Mouse (Mus musculus) MEL (cell line): ENCODE measurements around the gene Cerk.

Experiments
- RAD21 ChIP-seq: IDR thresholded peaks from 2 replicates; pipeline ENCODE4 v1.6.1; 2011; ENCODE audit warnings: mild to moderate bottlenecking, low read depth, low read length, improper control_type of control experiment
- TBP ChIP-seq: IDR thresholded peaks from 2 replicates; pipeline ENCODE4 v1.8.0; 2011; ENCODE audit warnings: low read depth, low read length, improper control_type of control experiment
- UBTF ChIP-seq: IDR thresholded peaks from 2 replicates; pipeline ENCODE4 v1.6.1; 2012; ENCODE audit warnings: low read depth, mild to moderate bottlenecking, inconsistent platforms, low read length, improper control_type of control experiment, moderate library complexity, borderline replicate concordance; ENCODE audit not compliant: insufficient read depth
- ZMIZ1 ChIP-seq: IDR thresholded peaks from 2 replicates; pipeline ENCODE4 v1.6.1; 2012; ENCODE audit warnings: low read depth, mild to moderate bottlenecking, inconsistent platforms, low read length, improper control_type of control experiment, moderate library complexity

GRCm38 (mm10) chr15:86117115-86118100 is 68.5 kb downstream of the Cerk start:
- TF ChIP-seq RAD21 (no peak), ZMIZ1 (no peak), UBTF (no peak), TBP (no peak)
